Mouse (Mus musculus): ENCODE data around the gene Sult1c2. TPM values are rescaled to one million over a fixed set of nuclear protein-coding genes. Genes with fewer than 3 reads are reported as not detected.
"Not testable (repeated sequence)": the region's sequence is repeated elsewhere in the genome, so short reads cannot be mapped to it uniquely, and the experiment has no call there.

Sult1c2 gene
- polyA plus RNA-seq, 1 experiment: not detected

- H3K4me1 ChIP-seq (ENCODE audit: control insufficient read depth, insufficient read depth, low read length): no peaks in the 10 kb centered on the region
- 52% methylated on average over 7 of the region's 7 CpGs for WGBS
These were observed 343 bp downstream of the Sult1c2 start for GRCm38 (mm10) chr17:53845796-53846195.

GRCm38 (mm10) chr17:53833366-53833765 is 12.8 kb downstream of the Sult1c2 start:
- Histone ChIP-seq H3K4me3 (replicated peaks; ENCODE audit: insufficient read depth, low read depth, low read length) (no peak overlapping the region), H3K4me1 (ENCODE audit: control insufficient read depth, insufficient read depth, low read length) (no peaks in the 10 kb centered on the region), H3K27ac (ENCODE audit: insufficient read depth, low read length) (no peak overlapping the region), H3K27me3 (ENCODE audit: control insufficient read depth, insufficient read depth, low read length) (no peaks in the 10 kb centered on the region)
- WGBS: 52% methylated on average over 3 of the region's 3 CpGs
- DNase-seq: peak; percentile 52 to 54
- peak; percentile 32; the same call in 1 of the 2 replicates for TF ChIP-seq CTCF (IDR thresholded peaks at IDR 0.05; ENCODE audit: borderline replicate concordance, insufficient read depth, low read depth, low read length)
- TF ChIP-seq POLR2A (IDR thresholded peaks at IDR 0.05; ENCODE audit: borderline replicate concordance, insufficient read depth, low read length): no peak

More at GRCm38 (mm10) chr17:53845796-53846195, 343 bp downstream of the Sult1c2 start:
- no peak for TF ChIP-seq CTCF (IDR thresholded peaks at IDR 0.05; ENCODE audit: borderline replicate concordance, insufficient read depth, low read depth, low read length)
- no peak for TF ChIP-seq POLR2A (IDR thresholded peaks at IDR 0.05; ENCODE audit: borderline replicate concordance, insufficient read depth, low read length)
- H3K27me3 ChIP-seq (ENCODE audit: control insufficient read depth, insufficient read depth, low read length): no peaks in the 10 kb centered on the region
- no peak for DNase-seq
- H3K27ac ChIP-seq (ENCODE audit: insufficient read depth, low read length): no peak overlapping the region
- H3K4me3 ChIP-seq (replicated peaks; ENCODE audit: insufficient read depth, low read depth, low read length): no peak overlapping the region

GRCm38 (mm10) chr17:53803974-53804373 is 42.2 kb downstream of the Sult1c2 start:
- H3K4me3 ChIP-seq (replicated peaks; ENCODE audit: insufficient read depth, low read depth, low read length); H3K27me3 ChIP-seq (ENCODE audit: control insufficient read depth, insufficient read depth, low read length); DNase-seq; H3K4me1 ChIP-seq (ENCODE audit: control insufficient read depth, insufficient read depth, low read length); H3K27ac ChIP-seq (ENCODE audit: insufficient read depth, low read length): not testable (repeated sequence)
- 86% methylated on average over 16 of the region's 16 CpGs for WGBS

- Histone ChIP-seq H3K27me3 (ENCODE audit: control insufficient read depth, insufficient read depth, low read length) (no peaks in the 10 kb centered on the region), H3K4me1 (ENCODE audit: control insufficient read depth, insufficient read depth, low read length) (no peaks in the 10 kb centered on the region; the same call in 1 of the 2 replicates), H3K27ac (ENCODE audit: insufficient read depth, low read length) (no peak overlapping the region), H3K4me3 (replicated peaks; ENCODE audit: insufficient read depth, low read depth, low read length) (no peak overlapping the region)
- TF ChIP-seq CTCF (IDR thresholded peaks at IDR 0.05; ENCODE audit: borderline replicate concordance, insufficient read depth, low read depth, low read length): no peak
- no peak for TF ChIP-seq POLR2A (IDR thresholded peaks at IDR 0.05; ENCODE audit: borderline replicate concordance, insufficient read depth, low read length)
- 22% methylated on average over 1 of the region's 1 CpGs for WGBS
- peak in 1 of 2 experiments; percentile 38 for DNase-seq
These were observed 62.8 kb downstream of the Sult1c2 start for GRCm38 (mm10) chr17:53783381-53783780.

Other genes with a start within 250 kb of the Sult1c2 start
- 0.16 and 0.19 TPM in 2 replicates for gene Sgo1, start 157.0 kb downstream of the Sult1c2 start, polyA plus RNA-seq (2012; rRNA removed)
- not detected in 2 replicates for gene Sult1c1, start 144.3 kb upstream of the Sult1c2 start, polyA plus RNA-seq (2012; rRNA removed)

All from cerebellum, adult 2 months (tissue).